Mouse (Mus musculus): ENCODE data around the gene Prpsap1. TPM values are rescaled to one million over a fixed set of nuclear protein-coding genes. Genes with fewer than 3 reads are reported as not detected.
A peak's percentile ranks its signal among the peaks of the same experiment; 100 is the strongest.

Gene Prpsap1
- polyA plus RNA-seq, 1 experiment: 132 TPM

GRCm38 (mm10) chr11:116463338-116463737, 30.7 kb downstream of the Prpsap1 start:
- DNase-seq (ENCODE audit: low read depth): no peak
- TF ChIP-seq CTCF (IDR thresholded peaks at IDR 0.05; ENCODE audit: borderline replicate concordance, extremely low read depth, insufficient read depth, insufficient read length) (no peak), POLR2A (IDR thresholded peaks at IDR 0.05; ENCODE audit: borderline replicate concordance, extremely low read depth, insufficient read depth, insufficient read length, poor library complexity, severe bottlenecking) (no peak)

- no peak for DNase-seq (ENCODE audit: low read depth)
- TF ChIP-seq CTCF (IDR thresholded peaks at IDR 0.05; ENCODE audit: borderline replicate concordance, extremely low read depth, insufficient read depth, insufficient read length) (no peak), POLR2A (IDR thresholded peaks at IDR 0.05; ENCODE audit: borderline replicate concordance, extremely low read depth, insufficient read depth, insufficient read length, poor library complexity, severe bottlenecking) (no peak)
Measured at GRCm38 (mm10) chr11:116459786-116460185, 34.2 kb downstream of the Prpsap1 start.

GRCm38 (mm10) chr11:116456234-116456633, 37.8 kb downstream of the Prpsap1 start:
- DNase-seq (ENCODE audit: low read depth): no peak
- TF ChIP-seq CTCF (IDR thresholded peaks at IDR 0.05; ENCODE audit: borderline replicate concordance, extremely low read depth, insufficient read depth, insufficient read length) (no peak), POLR2A (IDR thresholded peaks at IDR 0.05; ENCODE audit: borderline replicate concordance, extremely low read depth, insufficient read depth, insufficient read length, poor library complexity, severe bottlenecking) (no peak)

GRCm38 (mm10) chr11:116453889-116454288, 40.1 kb downstream of the Prpsap1 start:
- no peak for DNase-seq (ENCODE audit: low read depth)
- TF ChIP-seq CTCF (IDR thresholded peaks at IDR 0.05; ENCODE audit: borderline replicate concordance, extremely low read depth, insufficient read depth, insufficient read length) (no peak), POLR2A (IDR thresholded peaks at IDR 0.05; ENCODE audit: borderline replicate concordance, extremely low read depth, insufficient read depth, insufficient read length, poor library complexity, severe bottlenecking) (no peak)

- TF ChIP-seq POLR2A (IDR thresholded peaks at IDR 0.05; ENCODE audit: borderline replicate concordance, extremely low read depth, insufficient read depth, insufficient read length, poor library complexity, severe bottlenecking) (no peak), CTCF (IDR thresholded peaks at IDR 0.05; ENCODE audit: borderline replicate concordance, extremely low read depth, insufficient read depth, insufficient read length) (no peak)
- DNase-seq (ENCODE audit: low read depth): no peak
Measured at GRCm38 (mm10) chr11:116449341-116449740, 44.7 kb downstream of the Prpsap1 start.

- DNase-seq (ENCODE audit: low read depth): no peak
Measured at GRCm38 (mm10) chr11:116447822-116448221, 46.2 kb downstream of the Prpsap1 start.

GRCm38 (mm10) chr11:116446308-116446887, 47.6 kb downstream of the Prpsap1 start:
- DNase-seq (ENCODE audit: low read depth): no peak
- TF ChIP-seq CTCF (IDR thresholded peaks at IDR 0.05; ENCODE audit: borderline replicate concordance, extremely low read depth, insufficient read depth, insufficient read length) (no peak), POLR2A (IDR thresholded peaks at IDR 0.05; ENCODE audit: borderline replicate concordance, extremely low read depth, insufficient read depth, insufficient read length, poor library complexity, severe bottlenecking) (no peak)

More at GRCm38 (mm10) chr11:116447822-116448221, 46.2 kb downstream of the Prpsap1 start:
- TF ChIP-seq POLR2A (IDR thresholded peaks at IDR 0.05; ENCODE audit: borderline replicate concordance, extremely low read depth, insufficient read depth, insufficient read length, poor library complexity, severe bottlenecking) (no peak), CTCF (IDR thresholded peaks at IDR 0.05; ENCODE audit: borderline replicate concordance, extremely low read depth, insufficient read depth, insufficient read length) (0 out of 2 replicates have a peak, but pooled peaks have one; percentile 2)

GRCm38 (mm10) chr11:116445596-116446307, 48.2 kb downstream of the Prpsap1 start:
- DNase-seq (ENCODE audit: low read depth): peak; percentile 92
- TF ChIP-seq CTCF (IDR thresholded peaks at IDR 0.05; ENCODE audit: borderline replicate concordance, extremely low read depth, insufficient read depth, insufficient read length) (peak; percentile 96), POLR2A (IDR thresholded peaks at IDR 0.05; ENCODE audit: borderline replicate concordance, extremely low read depth, insufficient read depth, insufficient read length, poor library complexity, severe bottlenecking) (no peak)

- TF ChIP-seq CTCF (IDR thresholded peaks at IDR 0.05; ENCODE audit: borderline replicate concordance, extremely low read depth, insufficient read depth, insufficient read length) (no peak), POLR2A (IDR thresholded peaks at IDR 0.05; ENCODE audit: borderline replicate concordance, extremely low read depth, insufficient read depth, insufficient read length, poor library complexity, severe bottlenecking) (no peak)
- DNase-seq (ENCODE audit: low read depth): no peak
Measured at GRCm38 (mm10) chr11:116443935-116444334, 50.1 kb downstream of the Prpsap1 start.

GRCm38 (mm10) chr11:116443311-116443710, 50.7 kb downstream of the Prpsap1 start:
- TF ChIP-seq POLR2A (IDR thresholded peaks at IDR 0.05; ENCODE audit: borderline replicate concordance, extremely low read depth, insufficient read depth, insufficient read length, poor library complexity, severe bottlenecking) (no peak), CTCF (IDR thresholded peaks at IDR 0.05; ENCODE audit: borderline replicate concordance, extremely low read depth, insufficient read depth, insufficient read length) (no peak)
- DNase-seq (ENCODE audit: low read depth): no peak

GRCm38 (mm10) chr11:116442867-116443177, 51.2 kb downstream of the Prpsap1 start:
- no peak for DNase-seq (ENCODE audit: low read depth)
- TF ChIP-seq CTCF (IDR thresholded peaks at IDR 0.05; ENCODE audit: borderline replicate concordance, extremely low read depth, insufficient read depth, insufficient read length): no peak
